Mouse (Mus musculus) megakaryocyte, embryonic 14.5 days (primary cell): ENCODE measurements around the gene Wipf1.

ENCODE experiments used
- FLI1 ChIP-seq: IDR thresholded peaks from 2 replicates; pipeline ENCODE4 v1.6.1; 2012; ENCODE audit warnings: low read length, inconsistent platforms, mixed read lengths
- GATA1 ChIP-seq: IDR thresholded peaks from 3 replicates; pipeline ENCODE4 v1.6.1; 2012; ENCODE audit warnings: mixed read lengths, low read length, inconsistent platforms, borderline replicate concordance

DNA sequence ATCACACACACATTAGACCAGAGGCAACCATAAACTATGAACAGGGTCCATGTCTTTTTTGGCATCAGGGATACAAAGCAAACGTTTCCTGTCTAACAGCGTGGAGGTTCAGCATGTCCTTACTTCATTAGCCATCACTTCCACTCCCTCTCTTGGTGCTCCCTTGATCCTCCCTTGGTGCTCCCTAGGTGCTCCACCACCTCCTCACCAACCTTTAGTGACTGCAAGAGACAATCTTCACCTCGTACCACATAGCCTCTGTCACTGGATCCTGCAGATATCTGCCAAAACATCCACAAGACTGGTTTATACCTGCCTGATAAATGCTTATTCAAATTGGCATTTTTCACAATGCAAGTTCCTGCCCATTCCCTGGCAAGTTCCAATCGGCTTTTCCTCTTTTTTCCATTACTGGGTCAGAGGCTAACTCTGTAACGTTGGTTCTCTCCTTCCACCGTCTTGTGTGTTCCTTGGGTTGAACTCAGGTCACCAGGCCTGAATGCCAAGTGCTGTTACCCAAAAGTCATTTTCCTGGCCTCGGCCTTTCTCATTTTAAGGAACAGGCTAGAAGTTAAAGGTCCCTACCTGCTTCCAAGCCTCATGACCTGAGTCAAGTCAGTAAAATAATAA, 18.7 kb downstream of the Wipf1 start:
- TF ChIP-seq GATA1 (no peak), FLI1 (no peak)
